Mouse (Mus musculus) liver, adult 2 months (tissue): ENCODE measurements around the gene Fam241b. TPM values are rescaled to one million over a fixed set of nuclear protein-coding genes. Genes with fewer than 3 reads are reported as not detected.
A peak's percentile ranks its signal among the peaks of the same experiment; 100 is the strongest.

Experiments used
- DNase-seq: peaks from one replicate; pipeline ENCODE4 v3.0.0-alpha.2; 2011; ENCODE audit warnings: low read depth, low spot score; ENCODE audit errors: extremely low read depth
- H3K27ac ChIP-seq: fragments of 200-500 bp; replicated peaks from 2 replicates; pipeline ENCODE4 v1.5.1; 2012; ENCODE audit warnings: low read depth, mild to moderate bottlenecking, control low read depth, inconsistent platforms, low read length; ENCODE audit not compliant: insufficient read depth
- H3K27me3 ChIP-seq: fragments of 200-500 bp; 2 replicates; pipeline ENCODE4 v1.6.1; 2012; ENCODE audit warnings: mild to moderate bottlenecking, moderate library complexity, low read length, inconsistent platforms; ENCODE audit not compliant: control insufficient read depth, insufficient read depth
- H3K36me3 ChIP-seq: fragments of 200-500 bp; 2 replicates; pipeline ENCODE4 v1.6.1; 2012; ENCODE audit warnings: low read length, inconsistent platforms; ENCODE audit not compliant: control insufficient read depth, insufficient read depth
- H3K4me1 ChIP-seq: fragments of 200-500 bp; 2 replicates; pipeline ENCODE4 v1.6.1; 2011; ENCODE audit warnings: low read length; ENCODE audit not compliant: control insufficient read depth, insufficient read depth
- H3K4me3 ChIP-seq: fragments of 200-500 bp; 2 replicates; pipeline ENCODE4 v1.5.1; 2011; ENCODE audit warnings: low read depth, mild to moderate bottlenecking, control low read depth, low read length, moderate library complexity; ENCODE audit not compliant: insufficient read depth
- H3K79me2 ChIP-seq: fragments of 200-500 bp; 2 replicates; pipeline ENCODE4 v1.6.1; 2012; ENCODE audit warnings: inconsistent platforms, mild to moderate bottlenecking, low read length, moderate library complexity; ENCODE audit not compliant: control insufficient read depth, insufficient read depth
- H3K9ac ChIP-seq: fragments of 200-500 bp; 2 replicates; pipeline ENCODE4 v1.6.1; 2012; ENCODE audit warnings: low read depth, mild to moderate bottlenecking, control low read depth, inconsistent platforms, low read length
- CTCF ChIP-seq: fragments of 200-500 bp; IDR thresholded peaks from 2 replicates; pipeline ENCODE4 v1.5.1; 2011; ENCODE audit warnings: low read depth, low read length, control low read depth
- POLR2A ChIP-seq: fragments of 200-500 bp; IDR thresholded peaks from 2 replicates; pipeline ENCODE4 v1.6.1; 2011; ENCODE audit warnings: low read length, control low read depth; ENCODE audit not compliant: insufficient read depth; ENCODE audit errors: extremely low read depth
- WGBS: fragments of 180-500 bp; shearing (Covaris S2); methylation state at CpG from one replicate; pipeline ENCODE4 v1.1.7; 2018; 5-methylcytosine and 5-hydroxymethylcytosine counted together
- polyA plus RNA-seq: library from polyadenylated mRNA; depleted of rRNA; stranded (reverse); fragments of >200 nt; gene quantifications from 2 replicates; pipeline ENCODE4 v1.2.3, GENCODE M21; 2012; rRNA removed
- total RNA-seq: library from RNA; depleted of rRNA; stranded (reverse); fragments of >200 nt; gene quantifications from 2 replicates; pipeline ENCODE4 v1.2.3, GENCODE M21; 2014; rRNA removed

Fam241b gene
- total and polyA plus RNA-seq, 2 experiments = 3.6 to 3.9 TPM

DNA sequence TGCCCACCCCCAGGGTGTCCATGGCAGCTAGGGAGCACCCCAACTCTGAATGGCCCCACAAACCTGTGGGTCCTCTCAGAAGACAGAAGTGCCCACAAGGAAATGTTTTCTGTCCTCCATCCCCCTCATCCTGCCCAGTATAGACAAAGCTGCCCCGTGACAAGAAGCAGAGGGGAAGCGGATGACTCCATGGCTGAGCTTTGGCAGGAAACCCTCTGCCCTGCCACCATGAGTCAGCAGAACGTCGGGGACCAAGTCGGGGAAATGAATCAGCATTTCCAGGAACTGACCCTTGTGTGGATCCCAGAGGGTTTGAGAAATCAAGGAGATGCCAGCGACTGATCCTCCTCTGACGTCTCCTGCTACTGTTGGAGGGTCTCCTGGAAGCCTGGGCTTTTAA, 77.5 kb downstream of the Fam241b start:
- Histone ChIP-seq H3K4me1 (no peaks in the 10 kb centered on the region), H3K36me3 (no peaks in the 10 kb centered on the region), H3K9ac (no peak overlapping the region), H3K79me2 (no peaks in the 10 kb centered on the region), H3K27ac (no peak overlapping the region), H3K27me3 (no peaks in the 10 kb centered on the region), H3K4me3 (no peak overlapping the region)
- DNase-seq = no peak
- WGBS = 49% methylated on average over 7 of the region's 7 CpGs
- TF ChIP-seq CTCF = no peak
- no peak for TF ChIP-seq POLR2A

DNA sequence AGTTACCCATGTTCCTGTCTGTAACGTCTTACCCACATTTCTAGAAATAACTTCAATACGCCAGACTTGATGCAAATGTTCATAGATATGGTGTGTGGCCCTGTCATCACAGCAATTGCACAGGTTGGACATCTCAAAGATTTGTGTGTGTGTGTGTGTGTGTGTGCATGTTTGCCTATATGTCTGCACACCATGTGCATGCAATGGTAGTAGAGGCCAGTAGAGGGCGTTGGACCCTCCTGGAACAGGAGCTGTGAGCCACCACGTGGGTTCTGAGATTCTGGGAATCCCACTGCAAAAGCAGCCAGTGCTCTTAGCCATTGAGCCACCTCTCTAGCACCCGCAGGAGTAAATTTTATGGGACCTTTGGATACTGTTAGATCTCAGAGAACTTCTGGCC, 80.9 kb downstream of the Fam241b start:
- no peak overlapping the region for H3K4me3 ChIP-seq
- H3K36me3 ChIP-seq = no peaks in the 10 kb centered on the region
- H3K4me1 ChIP-seq = no peaks in the 10 kb centered on the region
- H3K9ac ChIP-seq = no peak overlapping the region
- H3K27ac ChIP-seq = no peak overlapping the region
- WGBS = 70% methylated on average over 5 of the region's 5 CpGs
- no peaks in the 10 kb centered on the region for H3K79me2 ChIP-seq
- H3K27me3 ChIP-seq = no peaks in the 10 kb centered on the region
- TF ChIP-seq POLR2A (no peak), CTCF (0 out of 2 replicates have a peak, but pooled peaks have one; percentile 9)
- DNase-seq = no peak

GRCm38 (mm10) chr10:62060969-62061678, 82.6 kb downstream of the Fam241b start:
- 54% methylated on average over 14 of the region's 14 CpGs for WGBS
- no peaks in the 10 kb centered on the region for H3K36me3 ChIP-seq
- H3K27ac ChIP-seq = no peak overlapping the region
- DNase-seq = no peak
- TF ChIP-seq CTCF (no peak), POLR2A (no peak)
- no peaks in the 10 kb centered on the region for H3K27me3 ChIP-seq
- H3K9ac ChIP-seq = no peak overlapping the region
- no peaks in the 10 kb centered on the region for H3K79me2 ChIP-seq
- H3K4me3 ChIP-seq = no peak overlapping the region
- no peaks in the 10 kb centered on the region for H3K4me1 ChIP-seq

DNA sequence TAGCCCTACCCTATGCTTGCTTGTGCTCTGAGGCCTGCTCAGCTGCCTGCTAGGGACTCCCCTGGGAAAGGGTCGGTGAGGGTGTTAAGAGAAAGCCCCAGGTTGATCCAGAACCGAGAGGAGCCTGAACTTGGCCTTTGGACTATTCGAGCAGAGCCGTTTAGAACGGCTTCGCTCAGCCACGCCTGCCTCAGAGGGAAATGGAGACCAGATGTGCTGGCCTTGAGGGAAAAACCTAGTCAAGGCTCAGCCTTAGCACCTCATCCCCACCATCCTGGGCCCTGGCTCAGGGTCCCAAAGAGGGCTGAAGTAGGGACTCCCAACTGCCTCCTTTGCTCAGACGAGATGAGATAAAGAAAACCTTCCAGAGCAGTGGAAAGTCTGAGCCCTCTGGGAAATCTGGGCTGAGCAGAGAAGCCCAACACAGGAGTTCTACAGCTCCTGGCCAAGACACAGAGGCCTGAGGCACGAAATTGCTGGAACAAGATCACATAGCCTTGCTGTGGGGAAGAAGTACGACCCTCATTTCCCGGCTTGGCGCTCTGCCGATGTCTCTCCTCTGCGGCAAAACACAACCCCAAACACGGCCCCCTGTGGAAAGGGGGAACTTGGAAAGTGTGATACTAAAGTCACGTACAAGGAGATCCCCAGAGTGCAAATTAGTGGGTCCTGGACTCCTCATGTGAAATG, 83.4 kb downstream of the Fam241b start:
- WGBS = 62% methylated on average over 16 of the region's 16 CpGs
- no peak overlapping the region for H3K9ac ChIP-seq
- TF ChIP-seq POLR2A = no peak
- TF ChIP-seq CTCF = no peak

GRCm38 (mm10) chr10:62058508-62059375, 85.0 kb downstream of the Fam241b start:
- Histone ChIP-seq H3K27ac (no peak overlapping the region), H3K4me1 (no peaks in the 10 kb centered on the region), H3K79me2 (no peaks in the 10 kb centered on the region), H3K4me3 (no peak overlapping the region), H3K9ac (no peak overlapping the region), H3K27me3 (no peaks in the 10 kb centered on the region), H3K36me3 (no peaks in the 10 kb centered on the region)
- DNase-seq = no peak
- TF ChIP-seq POLR2A (no peak), CTCF (no peak)
- 70% methylated on average over 13 of the region's 13 CpGs for WGBS

More for the DNA sequence above, 83.4 kb downstream of the Fam241b start:
- Histone ChIP-seq H3K79me2 (no peaks in the 10 kb centered on the region), H3K4me3 (no peak overlapping the region), H3K4me1 (no peaks in the 10 kb centered on the region), H3K27me3 (no peaks in the 10 kb centered on the region), H3K36me3 (no peaks in the 10 kb centered on the region), H3K27ac (no peak overlapping the region)
- DNase-seq = no peak

Other genes with a start within 250 kb of the Fam241b start
- 1.9 and 3.1 TPM in 2 replicates for gene Col13a1, start 164.8 kb downstream of the Fam241b start, total RNA-seq
- gene Col13a1, start 164.8 kb downstream of the Fam241b start, polyA plus RNA-seq = 0.73 and 1.2 TPM in 2 replicates
- gene Neurog3, start 10.8 kb downstream of the Fam241b start, total RNA-seq = not detected in 2 replicates
- not detected in 2 replicates for gene Neurog3, start 10.8 kb downstream of the Fam241b start, polyA plus RNA-seq
- 4.1 and 7.3 TPM in 2 replicates for gene Tspan15, start 87.3 kb upstream of the Fam241b start, total RNA-seq
- gene Tspan15, start 87.3 kb upstream of the Fam241b start, polyA plus RNA-seq = 4.8 and 8.6 TPM in 2 replicates
- not detected in 2 replicates for gene Tacr2, start 108.5 kb upstream of the Fam241b start, total RNA-seq
- not detected in 2 replicates for gene Tacr2, start 108.5 kb upstream of the Fam241b start, polyA plus RNA-seq
- gene Hk1, start 236.0 kb upstream of the Fam241b start, total RNA-seq = 1.6 and 1.7 TPM in 2 replicates
- 1.4 TPM in 2 replicates for gene Hk1, start 236.0 kb upstream of the Fam241b start, polyA plus RNA-seq